Mouse (Mus musculus): Measurements from ENCODE around the gene Ppp1r1c. TPM values are rescaled to one million over a fixed set of nuclear protein-coding genes. Genes with fewer than 3 reads are reported as not detected.

Gene Ppp1r1c
- not detected for polyA plus RNA-seq (2017; shearing (Covaris generic))

DNA sequence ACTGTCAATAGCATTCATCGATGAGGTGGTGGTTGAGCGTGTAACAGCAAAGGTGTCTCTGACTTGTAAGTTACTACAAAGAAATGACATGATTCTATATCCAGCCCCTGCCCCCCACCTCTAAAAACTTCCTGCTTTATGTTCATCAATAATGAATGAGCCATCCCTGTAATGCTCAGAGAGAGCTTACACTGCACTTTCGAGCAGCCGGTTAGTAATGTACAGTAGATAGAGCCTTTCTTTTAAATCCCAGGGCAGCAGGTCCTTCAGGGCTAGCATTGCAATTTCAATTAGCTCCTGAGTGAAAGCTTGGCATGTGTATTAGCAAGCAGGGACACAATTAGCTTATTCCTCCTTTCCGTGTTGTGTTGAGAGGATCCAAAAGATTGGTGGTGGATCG, at the start of gene Ppp1r1c:
Ppp1r1c (plus strand) TSS at position 206 of the 400 bp plus-strand sequence.
- ATAC-seq = no peak

- no peak for ATAC-seq
Measured at GRCm38 (mm10) chr2:79660417-79661185, 47.0 kb upstream of the Ppp1r1c start.

DNA sequence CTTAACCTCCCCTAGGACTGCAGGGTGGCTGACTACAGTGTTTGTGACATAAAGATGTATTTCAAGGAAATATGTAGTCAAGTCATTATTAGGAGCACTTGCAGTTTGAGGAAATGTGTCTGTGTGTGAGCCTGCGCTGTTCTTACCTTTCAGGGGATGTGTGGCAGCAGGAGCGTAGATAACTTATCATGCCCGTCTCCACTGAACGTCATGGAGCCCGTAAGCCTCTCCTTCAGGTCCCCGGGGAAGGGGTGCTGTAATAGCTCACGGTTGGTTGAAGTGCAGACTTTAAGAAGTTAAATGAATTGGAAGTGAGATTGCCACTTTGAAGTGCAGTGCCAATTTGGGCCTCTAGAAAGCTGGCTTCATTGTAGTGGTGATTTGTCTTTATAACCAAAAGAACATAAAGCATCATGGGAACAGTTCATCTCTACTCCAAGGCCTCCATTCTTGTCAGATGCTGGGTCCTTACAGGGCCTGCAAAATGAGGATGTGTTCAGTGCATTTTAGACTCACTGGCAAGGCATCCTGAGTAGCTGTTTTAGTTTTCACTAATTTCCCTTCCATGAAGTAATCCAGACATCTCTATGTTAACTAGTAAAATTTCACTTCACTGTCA, 46.0 kb upstream of the Ppp1r1c start:
- ATAC-seq = no peak

GRCm38 (mm10) chr2:79664532-79665286, 42.9 kb upstream of the Ppp1r1c start:
- no peak for ATAC-seq

DNA sequence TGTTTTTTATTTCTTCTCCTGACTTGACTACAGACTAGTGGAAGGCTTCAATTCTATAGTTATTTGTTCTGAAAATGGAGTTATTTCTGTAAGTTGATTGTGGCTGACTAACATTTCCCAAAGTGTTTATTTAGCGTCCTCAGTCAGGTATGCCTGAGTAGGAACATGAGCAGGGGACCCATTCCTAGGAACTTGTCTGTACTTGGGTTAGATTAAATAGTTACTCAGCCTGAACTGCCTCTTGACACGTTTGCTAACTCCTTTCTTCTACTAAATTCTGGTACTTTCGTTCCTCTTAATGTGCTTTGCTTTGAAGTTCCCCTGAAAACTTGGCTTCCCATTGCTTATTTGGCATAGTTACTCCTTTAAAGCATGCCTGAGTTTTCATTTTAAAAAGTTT, 42.1 kb upstream of the Ppp1r1c start:
- ATAC-seq = no peak

DNA sequence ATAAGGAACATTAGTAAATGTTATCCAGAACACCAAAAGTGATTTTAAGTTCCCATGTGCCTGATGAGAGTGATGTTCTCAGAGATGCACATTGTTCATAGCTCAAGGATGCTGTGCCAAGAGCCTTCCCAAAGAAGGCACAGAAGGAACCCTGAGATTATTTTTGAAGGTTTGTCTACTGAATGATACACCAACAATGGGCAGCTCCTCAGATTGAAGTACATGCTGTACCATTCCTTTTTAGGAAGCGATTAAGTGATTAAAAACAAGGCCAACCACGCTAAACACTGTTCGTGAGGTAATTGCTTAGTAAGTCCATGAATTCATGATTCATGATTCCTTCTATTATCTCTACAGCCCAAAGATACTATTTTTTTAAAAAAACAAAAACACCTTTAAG, 32.3 kb upstream of the Ppp1r1c start:
- no peak for ATAC-seq

DNA sequence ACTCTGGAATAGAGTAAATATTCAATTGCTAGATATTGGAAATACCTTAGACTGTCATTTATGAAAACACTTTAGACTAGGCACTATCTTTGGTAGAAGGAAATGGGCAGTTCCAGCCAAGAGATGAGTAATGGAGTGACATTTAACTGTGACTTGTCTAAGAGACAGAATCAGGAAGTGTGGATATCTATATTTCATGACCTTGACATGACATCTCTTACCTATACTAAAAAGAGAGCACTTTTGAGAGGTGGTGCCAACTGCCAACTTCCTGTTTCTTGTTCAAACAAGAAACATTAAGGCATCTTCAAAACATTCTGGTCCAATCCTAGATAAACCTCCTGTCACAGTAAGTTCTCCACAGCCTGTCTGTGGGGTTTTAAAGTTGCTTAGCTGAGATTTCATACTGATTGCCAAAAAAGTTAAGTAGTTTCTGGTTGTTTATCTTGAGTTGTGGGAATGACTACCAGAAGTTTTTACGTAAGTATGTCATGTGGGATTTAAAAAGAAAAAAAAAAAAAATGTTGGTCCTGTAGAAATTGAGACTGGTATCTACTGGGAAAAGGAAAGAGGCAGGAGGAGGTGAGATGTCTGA, 29.8 kb upstream of the Ppp1r1c start:
- ATAC-seq = no peak

DNA sequence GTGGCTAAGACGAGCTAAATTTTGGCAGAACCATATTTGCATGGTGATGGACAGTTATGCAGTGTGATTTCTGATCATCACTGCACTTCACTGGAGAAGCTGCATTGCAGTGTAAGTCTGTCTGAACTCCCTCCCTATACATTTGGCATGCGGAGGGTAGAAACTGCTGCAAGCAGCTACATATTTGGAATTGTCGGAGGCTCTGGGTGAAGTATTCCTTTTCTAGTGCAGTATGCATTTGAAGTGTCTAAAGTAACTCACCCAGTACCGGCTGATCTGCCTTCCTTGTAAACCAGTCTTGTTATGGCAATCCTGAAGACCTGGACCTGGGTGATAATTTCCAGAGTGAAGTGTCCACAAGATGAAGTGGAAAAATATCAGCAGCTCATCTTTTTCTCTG, 25.9 kb upstream of the Ppp1r1c start:
- no peak for ATAC-seq

DNA sequence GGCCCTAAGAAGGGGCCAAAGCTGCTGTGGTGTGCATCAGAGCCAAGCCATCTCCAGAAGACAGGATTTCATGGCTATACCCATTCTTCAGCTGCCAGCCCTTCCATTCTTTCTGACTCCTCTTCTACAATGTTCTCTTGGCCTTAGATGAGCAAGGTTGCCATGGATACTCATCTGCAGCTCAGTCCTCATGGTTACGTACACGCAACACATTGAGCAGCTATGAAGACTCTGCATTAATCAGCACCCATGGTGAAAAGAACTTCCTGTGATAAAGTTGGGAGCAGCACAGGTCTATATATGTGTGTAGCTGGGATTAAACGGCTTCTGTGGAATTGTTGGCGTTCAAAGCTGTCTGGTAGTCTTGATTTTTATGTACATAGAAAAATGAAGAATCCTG, 24.3 kb upstream of the Ppp1r1c start:
- no peak for ATAC-seq

GRCm38 (mm10) chr2:79690838-79691237, 16.7 kb upstream of the Ppp1r1c start:
- ATAC-seq = no peak

DNA sequence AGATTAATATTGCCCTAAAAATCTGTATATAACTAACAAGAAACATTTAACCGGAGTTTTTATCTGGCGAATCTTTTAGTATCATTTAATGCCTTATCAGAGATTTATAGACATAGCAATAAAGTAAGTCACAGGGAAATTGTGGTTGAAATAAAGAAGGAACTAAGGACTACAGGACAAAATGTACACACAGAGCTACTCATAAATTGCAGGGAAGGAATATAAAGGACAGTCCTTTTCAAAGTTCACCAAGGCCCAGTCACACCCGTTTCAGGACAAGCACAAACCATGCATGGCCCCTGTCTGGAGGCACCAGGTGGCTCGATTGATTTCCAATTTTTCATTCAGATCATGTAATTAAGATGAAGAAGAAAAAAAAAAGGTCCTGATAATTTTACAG, 12.4 kb upstream of the Ppp1r1c start:
- no peak for ATAC-seq

DNA sequence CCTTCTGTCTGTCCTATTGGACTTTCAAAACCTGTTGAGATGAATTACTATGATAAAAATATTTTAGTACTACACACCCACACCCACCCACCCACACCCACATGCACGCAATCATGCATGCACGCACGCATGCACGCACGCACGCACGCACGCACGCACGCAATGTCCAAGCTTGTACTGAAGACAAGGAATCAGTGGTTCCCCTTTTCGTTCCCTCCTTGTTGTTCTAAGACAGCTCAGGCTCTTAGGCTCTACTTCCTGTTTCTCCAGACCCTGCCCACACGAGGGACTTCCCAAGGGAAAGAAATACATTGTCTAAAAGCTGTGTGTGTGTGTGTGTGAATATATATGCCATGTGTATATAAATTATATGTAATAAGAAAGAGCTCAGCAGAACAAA, 11.6 kb upstream of the Ppp1r1c start:
- no peak for ATAC-seq

DNA sequence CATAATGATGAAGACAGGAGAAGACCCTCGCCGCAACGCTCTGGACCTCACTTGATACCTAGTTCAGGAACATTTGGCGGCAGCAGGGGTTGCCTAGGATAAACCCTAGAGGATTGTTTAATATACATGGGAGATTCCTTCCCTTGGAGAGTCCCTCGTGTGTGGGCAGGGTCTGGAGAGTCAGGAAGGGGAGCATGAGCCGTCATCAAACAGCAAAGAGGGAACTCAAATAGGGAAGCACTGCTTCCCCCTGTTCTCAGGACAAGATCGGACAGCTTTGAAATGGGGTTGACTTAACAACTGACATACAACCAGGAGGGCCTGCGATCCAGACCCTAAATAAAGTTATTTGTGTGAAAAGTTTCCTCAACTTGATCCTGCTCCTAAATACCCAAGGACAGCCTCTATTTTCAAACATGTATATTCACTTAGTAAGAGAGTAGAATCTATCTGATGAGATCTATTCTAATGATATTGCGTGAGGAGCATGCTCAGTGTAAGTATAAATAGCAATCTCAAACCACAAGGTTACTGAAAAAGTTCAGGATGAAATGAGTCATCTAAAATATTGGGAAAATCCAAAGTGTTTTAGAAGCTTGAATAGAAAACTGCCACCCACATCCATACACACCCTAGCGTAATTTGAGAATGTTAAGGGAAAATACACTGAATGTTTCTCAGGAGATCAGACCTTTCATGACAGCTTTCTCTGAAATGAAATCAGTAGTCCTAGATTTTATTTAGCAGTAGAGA, 10.9 kb upstream of the Ppp1r1c start:
- no peak for ATAC-seq

DNA sequence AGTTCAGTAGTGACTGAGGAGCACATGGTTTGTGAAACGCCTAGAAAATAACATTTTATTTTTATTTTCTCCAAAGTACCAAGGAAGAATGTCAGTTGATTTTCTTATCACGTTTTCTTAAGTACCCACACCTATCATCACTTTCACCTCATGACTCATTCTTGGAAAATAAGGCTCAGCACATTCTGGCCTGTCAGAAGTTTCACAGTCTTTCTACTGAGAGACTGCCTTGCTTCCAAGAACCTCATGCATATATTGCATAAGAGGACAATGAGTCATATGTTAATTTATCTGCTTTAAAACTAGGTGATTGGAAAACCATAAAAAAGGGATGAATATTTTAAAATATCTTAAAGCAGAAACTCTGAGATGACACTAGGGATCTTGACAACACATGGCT, 9.4 kb upstream of the Ppp1r1c start:
- ATAC-seq = no peak

DNA sequence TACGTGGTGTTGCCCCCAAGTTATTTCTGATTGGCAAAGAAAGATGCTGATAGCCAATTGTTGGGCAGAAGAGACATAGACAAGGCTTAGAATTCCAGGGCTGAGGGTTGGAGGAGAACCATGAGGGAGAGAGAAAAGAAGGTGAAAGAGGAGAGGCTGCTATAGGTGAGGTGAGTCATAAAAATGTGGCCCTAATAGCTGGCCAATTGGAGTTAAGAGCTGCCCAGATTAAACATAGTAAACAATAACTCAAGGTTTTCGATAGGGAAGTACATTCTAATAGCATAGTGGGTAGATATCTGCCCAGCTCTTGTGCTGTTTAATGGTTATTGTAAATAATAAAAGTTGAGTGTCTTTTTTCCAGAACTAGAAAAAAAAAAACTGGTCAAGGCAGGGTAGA, 2.8 kb upstream of the Ppp1r1c start:
- no peak for ATAC-seq

DNA sequence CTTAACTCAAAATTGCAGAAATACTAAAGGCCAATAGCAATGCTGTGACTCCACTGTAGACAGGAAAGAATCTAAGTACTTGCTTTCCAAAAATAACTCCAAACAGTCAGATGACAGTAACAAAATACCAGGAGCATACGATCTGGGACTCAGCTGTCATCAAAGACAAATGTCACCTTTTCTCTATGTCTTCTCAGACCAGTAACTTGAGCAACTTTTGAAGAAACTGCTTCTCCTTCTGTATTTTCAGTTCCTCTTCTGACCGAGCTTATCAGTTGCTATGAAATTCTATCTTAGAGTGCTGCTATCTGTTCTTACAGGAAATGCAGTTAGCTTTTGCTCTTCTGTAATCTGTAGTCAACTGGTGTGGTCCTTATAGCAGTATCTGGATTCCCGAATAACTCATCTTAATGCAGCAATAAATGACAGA, 6.1 kb downstream of the Ppp1r1c start:
- no peak for ATAC-seq

DNA sequence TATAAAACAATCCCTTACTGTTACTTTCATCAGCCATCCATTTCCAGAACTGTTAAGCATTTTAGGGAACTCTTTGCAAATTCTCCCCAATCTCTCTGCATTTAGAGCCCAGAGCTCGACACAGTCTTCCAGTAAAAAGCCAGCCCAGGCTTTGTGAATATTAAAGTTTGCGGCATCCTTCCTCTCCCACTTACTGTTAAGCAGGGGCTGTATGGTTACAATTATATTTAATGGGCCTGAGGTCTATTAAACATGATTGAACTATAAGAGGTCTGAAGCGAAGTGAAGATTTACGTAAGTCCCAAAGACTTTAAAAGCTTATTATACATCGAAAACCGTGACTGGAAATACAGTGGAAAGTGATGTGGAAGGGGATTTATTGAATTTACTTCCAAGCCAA, 7.2 kb downstream of the Ppp1r1c start:
- no peak for ATAC-seq

GRCm38 (mm10) chr2:79715925-79716324, 8.3 kb downstream of the Ppp1r1c start:
- ATAC-seq = no peak

GRCm38 (mm10) chr2:79717846-79718245, 10.3 kb downstream of the Ppp1r1c start:
- ATAC-seq = no peak

DNA sequence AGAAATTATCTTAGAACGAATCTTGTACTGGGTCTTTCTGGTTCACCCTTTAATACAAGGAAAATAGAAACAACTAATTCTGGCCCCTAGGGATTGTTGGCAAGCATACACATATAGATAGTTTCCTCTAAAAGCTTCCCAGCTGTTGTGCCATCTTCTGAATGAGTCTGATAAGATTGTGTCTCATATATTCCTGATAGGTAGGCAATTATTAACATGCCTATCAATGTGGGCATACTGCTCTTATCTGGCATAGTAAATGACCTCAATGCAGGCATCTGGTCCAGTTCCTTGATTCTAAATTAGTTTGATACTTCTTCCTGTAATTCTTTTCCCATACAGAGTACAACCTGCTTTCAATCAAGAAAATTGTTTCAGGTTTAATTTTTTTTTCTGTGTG, 14.8 kb downstream of the Ppp1r1c start:
- no peak for ATAC-seq

GRCm38 (mm10) chr2:79738958-79739357, 31.4 kb downstream of the Ppp1r1c start:
- no peak for ATAC-seq

GRCm38 (mm10) chr2:79741966-79742365, 34.4 kb downstream of the Ppp1r1c start:
- no peak for ATAC-seq

DNA sequence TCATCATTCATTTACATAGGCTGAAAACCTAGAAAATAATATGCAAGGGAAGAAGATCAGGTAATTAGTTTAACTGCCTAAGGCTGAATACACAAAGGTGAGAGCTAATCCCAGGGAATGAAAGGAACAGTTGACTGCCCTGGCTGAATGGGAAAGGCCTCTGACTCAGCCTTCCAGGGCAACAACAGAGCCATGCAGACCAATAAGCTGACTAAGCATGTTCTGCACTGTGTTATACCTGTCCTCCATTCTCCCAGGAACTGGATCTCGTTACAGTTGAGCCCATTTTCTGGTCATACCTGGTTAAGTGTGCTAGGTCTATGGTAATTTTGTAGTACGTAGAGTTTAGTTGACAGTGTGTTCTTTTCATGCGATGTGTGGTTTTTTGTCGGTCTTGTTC, 36.6 kb downstream of the Ppp1r1c start:
- ATAC-seq = no peak
